Mouse (Mus musculus) bone marrow, adult 2 months (tissue): ENCODE data around the gene Ntn5.

Source experiments
- CTCF ChIP-seq: fragments of 200-500 bp; IDR thresholded peaks from 2 replicates; pipeline ENCODE4 v1.5.1; 2011; ENCODE audit warnings: low read length, control low read depth; ENCODE audit not compliant: control insufficient read depth, insufficient read depth
- POLR2A ChIP-seq: fragments of 200-500 bp; IDR thresholded peaks from 2 replicates; pipeline ENCODE4 v1.6.1; 2011; ENCODE audit warnings: low read depth, mild to moderate bottlenecking, control low read depth, low read length, borderline replicate concordance; ENCODE audit not compliant: control insufficient read depth

- TF ChIP-seq CTCF = no peak
- no peak for TF ChIP-seq POLR2A
Observed at GRCm38 (mm10) chr7:45718331-45718730, 34.5 kb downstream of the Ntn5 start.
